Mouse (Mus musculus): ENCODE results near the gene Sectm1a.
"Not testable (repeated sequence)": the region's sequence is repeated elsewhere in the genome, so short reads cannot be mapped to it uniquely, and the experiment has no call there.

The Sectm1a gene

DNA sequence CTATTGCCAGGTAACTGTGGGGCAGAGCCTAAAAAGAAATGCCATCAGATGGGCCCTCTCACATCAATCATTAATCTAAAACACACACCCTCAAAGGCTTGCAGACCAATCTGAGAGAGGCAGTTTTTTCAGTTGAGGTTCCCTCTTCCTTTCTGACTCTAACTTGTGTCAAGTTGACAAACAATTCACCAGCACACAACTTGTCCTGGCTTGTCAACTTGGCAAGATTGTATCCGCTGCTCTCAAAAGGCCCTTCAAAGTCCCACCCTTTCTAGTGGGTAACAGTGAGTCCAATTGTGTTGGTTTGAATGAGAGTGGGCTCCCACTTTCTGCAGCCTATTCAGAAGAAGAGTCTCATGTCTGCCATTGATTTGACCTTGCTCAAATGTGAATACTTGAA is 35.7 kb downstream of the Sectm1a start:
- no peak for DNase-seq

GRCm38 (mm10) chr11:121043025-121043424 is 38.0 kb downstream of the Sectm1a start:
- not testable (repeated sequence) for DNase-seq

DNA sequence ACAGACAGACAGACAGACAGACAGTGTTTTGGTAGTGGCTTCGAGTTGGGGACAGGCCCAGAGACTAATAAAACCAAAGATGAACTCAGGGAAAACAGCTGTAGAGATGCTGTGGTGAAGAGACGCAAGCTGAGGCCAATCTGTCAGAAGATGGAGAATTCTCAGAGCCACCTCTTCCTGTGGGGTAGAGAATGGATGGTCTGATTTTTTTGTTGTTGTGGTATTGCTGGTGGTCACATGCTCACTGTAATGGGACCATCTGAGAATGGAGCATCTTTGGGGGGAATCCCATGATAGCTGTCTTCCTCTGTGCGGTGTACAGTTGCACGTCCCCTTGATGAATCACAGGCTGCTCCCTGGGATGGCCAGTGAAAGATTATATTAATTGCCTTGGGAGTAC is 38.5 kb downstream of the Sectm1a start:
- no peak for DNase-seq

DNA sequence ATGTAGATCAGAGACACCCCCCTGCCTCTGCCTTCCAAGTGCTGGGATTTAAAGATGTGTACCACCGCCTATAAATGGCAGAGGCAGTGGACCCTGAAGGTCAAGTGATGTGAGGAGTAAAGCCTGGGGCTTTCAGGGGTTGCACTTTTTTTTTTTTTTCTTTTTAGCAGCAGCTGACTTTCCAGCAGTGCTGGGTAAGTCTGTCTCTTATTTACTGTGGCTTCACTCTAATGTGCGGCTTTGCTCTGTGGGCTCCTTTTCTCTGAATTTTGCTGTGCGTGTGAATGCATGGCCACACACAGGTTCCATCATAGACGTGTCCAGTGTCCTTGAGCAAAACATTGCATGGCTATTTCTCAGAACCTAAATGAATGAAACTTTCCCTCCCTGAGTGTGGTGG is 39.4 kb downstream of the Sectm1a start:
- no peak for DNase-seq

GRCm38 (mm10) chr11:121041212-121041611 is 39.8 kb downstream of the Sectm1a start:
- DNase-seq, result peak; percentile 84

- no peak for DNase-seq
Measured at GRCm38 (mm10) chr11:121039302-121039701, 41.7 kb downstream of the Sectm1a start, which contains the start of gene Cd7. Cd7 (minus strand) TSS chr11:121039418.

DNA sequence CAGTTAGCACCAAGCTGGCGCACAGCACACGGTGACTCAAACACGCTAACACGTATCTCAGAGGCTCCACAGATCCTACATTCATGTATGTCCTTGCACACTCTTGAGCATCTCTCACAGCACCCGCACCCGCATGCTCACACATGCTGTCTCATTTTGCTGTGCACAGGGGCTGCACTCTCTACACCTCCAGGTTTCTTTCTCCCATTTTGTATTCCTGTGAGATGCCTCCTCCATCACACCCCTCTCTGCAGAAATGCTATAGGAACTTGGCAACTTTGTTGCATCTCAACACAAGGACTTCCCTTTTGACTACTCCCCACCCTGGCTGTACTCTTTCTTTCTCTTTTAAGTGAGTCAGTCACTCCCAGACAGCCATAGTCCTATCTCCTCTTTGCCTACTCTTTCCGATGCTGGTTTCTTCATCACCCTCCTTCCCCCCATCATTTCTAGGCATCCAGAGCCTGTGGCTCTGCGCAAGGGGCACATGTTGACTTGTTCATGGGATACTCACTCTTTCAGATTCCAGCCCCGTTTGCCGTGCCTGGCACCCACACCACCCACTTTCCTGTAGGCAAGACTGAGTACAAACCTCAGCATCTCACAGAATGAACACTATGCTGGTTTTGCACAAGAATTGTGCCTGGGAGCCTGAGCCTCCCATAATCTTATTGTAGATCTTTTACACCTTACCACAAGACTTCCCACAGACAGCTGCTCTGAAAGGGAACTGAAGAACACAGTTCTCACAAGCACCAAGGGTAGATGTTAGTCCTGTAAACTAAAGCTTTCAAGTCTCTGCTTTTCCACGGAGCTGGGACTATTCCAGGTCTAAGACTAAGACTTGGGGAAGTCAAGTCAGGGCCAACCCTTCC is 42.4 kb downstream of the Sectm1a start:
- DNase-seq, result no peak

DNA sequence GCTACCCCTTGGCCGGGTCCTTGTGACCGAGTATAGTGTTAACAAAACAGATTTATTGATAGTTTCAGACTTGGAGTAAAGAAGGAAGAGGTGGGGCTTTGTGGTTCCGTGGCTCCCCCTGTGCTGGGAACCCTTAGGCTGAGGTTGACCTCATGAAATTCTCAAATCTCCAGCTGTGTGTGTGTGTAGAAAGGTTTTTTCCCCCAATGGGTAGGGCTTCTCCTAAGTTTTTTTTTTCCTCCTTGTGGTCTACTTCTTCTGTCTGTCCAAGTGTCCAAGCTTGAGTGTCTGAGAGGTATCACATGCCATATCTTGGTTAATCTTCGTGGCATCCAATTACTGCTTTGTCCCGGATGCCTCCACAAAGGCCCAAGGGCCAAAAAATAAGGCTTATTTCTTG is 47.9 kb downstream of the Sectm1a start:
- DNase-seq, result no peak

DNA sequence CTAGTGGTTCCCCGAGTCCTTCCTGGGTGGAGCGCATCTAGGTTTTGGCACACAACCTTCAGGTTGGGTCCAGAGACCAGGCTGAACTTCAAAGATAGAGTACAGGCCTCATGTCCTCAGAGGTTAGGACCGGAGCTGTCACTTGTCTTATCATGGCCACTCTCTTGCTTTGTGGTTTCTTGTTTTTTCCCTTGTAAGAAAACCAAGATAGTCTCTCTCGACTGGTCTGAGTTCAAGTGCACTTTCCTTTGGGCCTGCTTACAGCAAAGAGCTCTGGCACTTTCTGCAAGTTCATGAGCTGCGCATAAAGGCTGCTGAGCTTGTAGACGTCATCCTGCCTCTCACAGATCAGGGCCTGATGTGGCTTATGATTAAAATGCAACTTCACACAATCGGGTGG is 53.8 kb downstream of the Sectm1a start:
- no peak for DNase-seq

DNA sequence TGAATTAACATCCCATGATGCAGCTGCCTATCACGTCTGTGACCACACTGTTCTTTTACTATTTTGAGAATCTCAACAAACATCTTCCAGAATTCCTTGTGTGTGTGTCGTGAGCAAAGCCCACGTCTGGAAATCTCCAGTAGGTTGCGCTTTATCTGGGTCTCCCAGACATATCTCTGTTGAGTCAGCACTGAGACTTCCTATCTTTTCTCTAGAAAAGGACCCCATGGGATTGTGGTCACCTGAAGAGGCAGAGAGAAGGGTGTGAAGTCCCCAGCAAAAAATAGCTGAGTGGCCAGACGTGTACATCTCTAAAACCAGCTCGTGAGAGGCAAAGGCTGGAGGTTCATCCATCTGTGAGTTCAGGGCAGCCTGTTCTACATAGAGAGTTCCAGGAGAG is 56.9 kb downstream of the Sectm1a start:
- no peak for DNase-seq

DNA sequence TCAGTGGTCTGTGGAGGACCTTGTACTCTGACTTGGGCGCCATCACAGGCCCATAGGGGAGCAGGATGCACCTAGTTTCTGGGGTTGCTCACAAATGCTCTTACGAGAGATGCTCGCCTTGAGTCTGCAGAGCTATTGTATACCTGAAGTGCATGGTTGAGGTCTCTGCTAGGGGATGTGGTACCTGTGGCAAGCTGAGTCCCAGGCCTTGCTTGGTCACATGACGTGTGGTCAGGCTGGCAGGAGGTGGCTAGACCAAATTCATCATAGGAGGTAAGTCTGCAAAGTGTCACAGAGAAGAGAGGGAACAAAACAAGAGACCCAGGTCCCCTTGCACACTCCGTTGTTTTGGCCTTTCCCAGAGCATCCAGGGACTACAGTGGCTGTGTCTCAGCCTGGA is 61.5 kb downstream of the Sectm1a start:
- no peak for DNase-seq

DNA sequence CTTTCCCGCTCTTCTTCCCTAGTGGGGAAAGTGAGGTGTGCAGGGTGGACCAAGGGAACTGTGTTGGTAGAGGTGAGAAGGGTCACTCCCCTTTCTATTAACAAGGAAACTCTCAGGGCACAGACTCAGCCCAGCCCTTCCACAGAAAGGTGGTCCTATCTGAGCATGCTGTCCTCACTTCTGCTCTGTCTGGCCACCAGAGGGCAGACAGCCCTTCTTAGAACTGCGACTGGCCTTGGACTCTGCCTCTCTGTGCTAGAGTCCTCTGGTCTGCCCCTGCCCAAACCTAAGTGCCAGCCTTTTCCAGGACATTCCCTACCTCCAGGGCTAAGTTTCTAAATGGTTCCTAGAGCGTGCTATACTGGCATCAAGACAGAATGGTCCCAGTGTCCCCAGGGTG is 63.3 kb downstream of the Sectm1a start:
- peak; percentile 76 for DNase-seq

Measured in embryo, embryonic 11 days (tissue).